Mouse (Mus musculus) heart, embryonic 11.5 days (tissue): ENCODE data around the gene Phf1. TPM values are rescaled to one million over a fixed set of nuclear protein-coding genes. Genes with fewer than 3 reads are reported as not detected.
A peak's percentile ranks its signal among the peaks of the same experiment; 100 is the strongest.

Experiments
- microRNA-seq: library from miRNA; unstranded; fragments of <30 nt; microRNA quantifications from one replicate; pipeline ENCODE4, GENCODE M21; 2016; ENCODE audit warnings: borderline number of aligned reads
- polyA plus RNA-seq: library from polyadenylated mRNA; unstranded; fragments of >200 nt; fragmentation: Nextera tagmentation; extraction: Ambion mirVana; gene quantifications from 2 replicates; pipeline ENCODE4 v1.2.1, GENCODE M21; 2014

Phf1 gene
- polyA plus RNA-seq, 1 experiment from 2014 or later, result 5.7 TPM

Small RNA genes lying within 50 kb of the gene (microRNA-seq; reads per million reads assigned to microRNA genes)
- gene Gm27775 (not detected), gene Mir3083 (not detected), gene Mir6968 (1.2 reads per million, percentile 17 among the genes with 10 or more reads in this experiment)

Other genes with a start within 250 kb of the Phf1 start
- 3.8 and 4.6 TPM in 2 replicates for gene Crebrf, start 217.4 kb upstream of the Phf1 start, polyA plus RNA-seq
- gene Bnip1, start 152.0 kb upstream of the Phf1 start, polyA plus RNA-seq, result 48.7 and 58.5 TPM in 2 replicates
- 157 and 159 TPM in 2 replicates for gene Nkx2-5, start 88.0 kb upstream of the Phf1 start, polyA plus RNA-seq
- gene Kifc5b, start 16.0 kb upstream of the Phf1 start, polyA plus RNA-seq, result 6.3 and 6.9 TPM in 2 replicates
- 134 and 145 TPM in 2 replicates for gene Cuta, start 6.5 kb downstream of the Phf1 start, polyA plus RNA-seq
- 2.9 and 3.7 TPM in 2 replicates for gene Syngap1, start 8.2 kb downstream of the Phf1 start, polyA plus RNA-seq
- 6.8 and 7.9 TPM in 2 replicates for gene Zbtb9, start 40.1 kb downstream of the Phf1 start, polyA plus RNA-seq
- 11.0 and 11.4 TPM in 2 replicates for gene Bak1, start 96.0 kb downstream of the Phf1 start, polyA plus RNA-seq
- 2.1 and 2.2 TPM in 2 replicates for gene Itpr3, start 124.3 kb downstream of the Phf1 start, polyA plus RNA-seq
- gene Uqcc2, start 200.9 kb downstream of the Phf1 start, polyA plus RNA-seq, result 363 and 374 TPM in 2 replicates
- gene Ip6k3, start 234.7 kb downstream of the Phf1 start, polyA plus RNA-seq, result 0.15 and 0.26 TPM in 2 replicates